Mouse (Mus musculus) lung, embryonic 15.5 days (tissue): ENCODE measurements around the gene Sik3. TPM values are rescaled to one million over a fixed set of nuclear protein-coding genes. Genes with fewer than 3 reads are reported as not detected.

Source experiments
- ATAC-seq: fragments of 200-750 bp; cut with Nextera tagmentation; 2 replicates; pipeline ENCODE4 v1.8.0; 2017; ENCODE audit warnings: moderate number of reproducible peaks, borderline replicate concordance; ENCODE audit not compliant: low FRiP score, low TSS enrichment; ENCODE audit errors: extremely low read depth
- H3K27ac ChIP-seq: fragments of 300-500 bp; sonication (generic); 2 replicates; pipeline ENCODE4 v1.5.1; 2015; ENCODE audit warnings: moderate library complexity, mild to moderate bottlenecking, inconsistent platforms
- H3K27me3 ChIP-seq: fragments of 300-500 bp; sonication (generic); 2 replicates; pipeline ENCODE4 v1.6.1; 2015; ENCODE audit warnings: inconsistent platforms
- H3K36me3 ChIP-seq: fragments of 300-500 bp; sonication (generic); 2 replicates; pipeline ENCODE4 v1.6.1; 2015; ENCODE audit warnings: inconsistent platforms
- H3K4me1 ChIP-seq: fragments of 300-500 bp; sonication (generic); 2 replicates; pipeline ENCODE4 v1.6.1; 2015; ENCODE audit warnings: inconsistent platforms
- H3K4me2 ChIP-seq: fragments of 300-500 bp; sonication (generic); 2 replicates; pipeline ENCODE4 v1.6.1; 2015; ENCODE audit warnings: inconsistent platforms, mild to moderate bottlenecking, moderate library complexity
- H3K4me3 ChIP-seq: fragments of 300-500 bp; sonication (generic); 2 replicates; pipeline ENCODE4 v1.5.1; 2015; ENCODE audit warnings: mild to moderate bottlenecking, inconsistent platforms
- H3K9ac ChIP-seq: fragments of 300-500 bp; sonication (generic); 2 replicates; pipeline ENCODE4 v1.6.1; 2015; ENCODE audit warnings: inconsistent platforms
- H3K9me3 ChIP-seq: fragments of 300-500 bp; sonication (generic); 2 replicates; pipeline ENCODE4 v1.6.1; 2016; ENCODE audit warnings: inconsistent platforms
- WGBS: fragments of 180-500 bp; shearing (Covaris S2); methylation state at CpG from one replicate; pipeline ENCODE4 v1.1.7; 2015; 5-methylcytosine and 5-hydroxymethylcytosine counted together
- polyA plus RNA-seq: library from polyadenylated mRNA; unstranded; fragments of >200 nt; fragmentation: Nextera tagmentation; extraction: Ambion mirVana; gene quantifications from 2 replicates; pipeline ENCODE4 v1.2.1, GENCODE M21; 2015

Sik3 gene
- polyA plus RNA-seq, 1 experiment from 2014 or later, result 12.8 TPM

DNA sequence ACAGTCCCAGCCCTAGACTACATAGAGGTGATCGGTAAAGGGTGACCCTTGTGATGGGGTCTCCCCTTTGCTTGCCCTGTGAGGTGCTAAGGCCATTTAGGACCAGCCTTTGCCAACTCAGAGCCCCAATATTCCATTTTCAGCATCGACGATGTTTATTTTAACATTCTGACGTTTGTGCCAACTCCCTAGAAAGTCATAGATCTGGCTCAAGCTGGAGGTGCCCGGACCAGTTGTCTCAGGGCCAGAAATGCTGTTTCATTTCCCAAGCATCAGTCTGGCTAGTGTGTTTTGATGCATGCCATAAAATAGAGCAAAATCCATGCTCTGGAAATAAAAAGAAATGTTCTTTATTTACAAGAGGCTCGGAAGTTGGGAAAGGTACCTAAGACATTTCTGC, 5.7 kb downstream of the Sik3 start:
- Histone ChIP-seq H3K9me3 (no peaks in the 10 kb centered on the region), H3K4me3 (no peak overlapping the region), H3K9ac (no peak overlapping the region), H3K36me3 (no peaks in the 10 kb centered on the region; the same call in 1 of the 2 replicates), H3K4me1 (peaks cover 57% of the 10 kb centered on the region), H3K4me2 (no peak overlapping the region), H3K27me3 (no peaks in the 10 kb centered on the region), H3K27ac (no peak overlapping the region)
- WGBS, result 55% methylated on average over 6 of the region's 6 CpGs
- no peak for ATAC-seq

DNA sequence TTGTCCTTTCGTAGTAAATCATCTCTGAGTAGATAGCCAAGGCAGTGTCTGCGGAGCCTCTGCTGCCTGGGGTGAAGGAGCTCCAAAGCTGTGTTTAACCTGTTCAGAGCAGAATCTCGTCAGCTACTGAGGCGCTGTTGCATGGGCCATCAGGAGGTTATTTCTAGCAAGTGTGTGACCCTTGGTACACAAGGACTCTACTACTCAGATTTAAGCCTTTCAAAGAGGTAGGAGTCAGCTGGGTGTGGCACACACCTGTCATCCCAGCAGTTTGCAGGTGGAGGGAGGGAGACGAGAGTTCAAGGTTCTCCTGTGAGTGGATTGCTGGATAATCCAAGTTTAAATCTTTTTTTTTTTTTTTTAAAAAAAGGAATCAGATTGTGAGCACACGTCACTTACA, 7.4 kb downstream of the Sik3 start:
- WGBS, result 74% methylated on average over 6 of the region's 6 CpGs
- Histone ChIP-seq H3K9ac (no peak overlapping the region), H3K4me3 (no peak overlapping the region), H3K4me2 (no peak overlapping the region), H3K27me3 (no peaks in the 10 kb centered on the region), H3K4me1 (peaks cover 40% of the 10 kb centered on the region), H3K27ac (no peak overlapping the region), H3K36me3 (no peaks in the 10 kb centered on the region; the same call in 1 of the 2 replicates), H3K9me3 (no peaks in the 10 kb centered on the region)
- ATAC-seq, result no peak

DNA sequence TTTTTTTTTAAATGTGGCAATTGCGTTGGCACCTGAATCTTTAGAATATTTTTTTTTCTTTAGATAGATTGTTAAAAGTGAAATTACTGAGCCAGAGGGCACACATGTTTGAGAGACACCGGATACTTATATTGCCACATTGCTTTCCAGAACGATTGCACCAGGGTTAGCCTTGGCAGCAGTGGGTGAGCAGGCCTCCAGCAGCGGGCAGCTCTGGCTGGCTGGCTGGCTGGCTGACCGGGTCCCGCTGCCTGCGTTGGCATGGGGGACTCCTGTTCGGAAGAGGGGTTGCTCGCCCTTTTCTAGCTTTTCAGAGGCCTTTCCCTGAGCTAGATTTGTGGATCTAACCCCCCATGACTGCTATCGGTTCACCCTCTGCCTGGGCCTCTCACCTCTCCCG, 11.0 kb downstream of the Sik3 start:
- Histone ChIP-seq H3K9me3 (no peaks in the 10 kb centered on the region), H3K27me3 (no peaks in the 10 kb centered on the region), H3K27ac (no peak overlapping the region), H3K4me1 (peaks cover 10% of the 10 kb centered on the region; the same call in 1 of the 2 replicates), H3K36me3 (no peaks in the 10 kb centered on the region; the same call in 1 of the 2 replicates), H3K9ac (no peak overlapping the region), H3K4me3 (no peak overlapping the region), H3K4me2 (no peak overlapping the region)
- WGBS, result 94% methylated on average over 11 of the region's 11 CpGs
- no peak for ATAC-seq

DNA sequence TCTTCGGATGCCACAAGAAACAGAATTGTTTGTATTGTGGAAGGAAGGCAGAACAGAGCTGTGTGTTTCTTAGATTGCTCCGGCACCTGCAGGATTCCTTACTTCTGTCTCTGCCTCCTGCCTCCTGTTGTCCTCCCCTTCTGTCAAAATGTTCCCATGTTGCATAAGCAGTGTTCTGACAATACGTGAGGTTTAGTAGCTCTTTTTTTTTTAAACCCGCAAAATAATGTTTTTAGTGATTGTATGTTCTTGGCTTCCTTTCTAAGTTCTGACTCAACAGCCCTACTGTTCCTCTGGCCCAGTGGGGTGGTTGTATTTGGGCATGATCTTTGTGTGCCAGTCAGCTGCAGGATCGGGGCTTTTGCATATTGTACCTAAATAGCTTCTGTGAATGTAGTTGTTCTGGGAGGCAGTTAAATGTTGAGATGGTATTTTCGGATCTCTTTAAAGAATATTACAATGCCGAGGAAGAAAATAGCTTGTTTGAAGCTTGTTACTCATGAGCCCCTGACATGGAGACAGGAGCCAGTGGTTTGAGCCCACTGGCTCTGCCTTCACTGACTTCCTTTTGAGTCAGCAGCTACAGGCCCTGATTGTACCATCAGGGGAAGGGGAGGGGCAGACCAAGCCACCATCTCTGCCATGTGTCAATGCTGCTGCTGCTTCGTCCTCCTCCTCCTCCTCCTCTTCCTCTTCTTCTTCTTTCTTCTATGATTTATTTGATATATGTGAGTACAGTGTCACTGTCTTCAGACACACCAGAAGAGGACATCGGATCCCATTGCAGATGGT, 13.6 kb downstream of the Sik3 start:
- H3K9ac ChIP-seq, result no peak overlapping the region
- ATAC-seq, result no peak
- H3K9me3 ChIP-seq, result no peaks in the 10 kb centered on the region
- no peaks in the 10 kb centered on the region for H3K36me3 ChIP-seq
- whole genome bisulfite sequencing, result 84% methylated on average over 9 of the region's 9 CpGs
- H3K4me3 ChIP-seq, result no peak overlapping the region
- no peak overlapping the region for H3K27ac ChIP-seq
- peaks cover 25% of the 10 kb centered on the region for H3K4me1 ChIP-seq
- no peaks in the 10 kb centered on the region for H3K27me3 ChIP-seq
- H3K4me2 ChIP-seq, result no peak overlapping the region

DNA sequence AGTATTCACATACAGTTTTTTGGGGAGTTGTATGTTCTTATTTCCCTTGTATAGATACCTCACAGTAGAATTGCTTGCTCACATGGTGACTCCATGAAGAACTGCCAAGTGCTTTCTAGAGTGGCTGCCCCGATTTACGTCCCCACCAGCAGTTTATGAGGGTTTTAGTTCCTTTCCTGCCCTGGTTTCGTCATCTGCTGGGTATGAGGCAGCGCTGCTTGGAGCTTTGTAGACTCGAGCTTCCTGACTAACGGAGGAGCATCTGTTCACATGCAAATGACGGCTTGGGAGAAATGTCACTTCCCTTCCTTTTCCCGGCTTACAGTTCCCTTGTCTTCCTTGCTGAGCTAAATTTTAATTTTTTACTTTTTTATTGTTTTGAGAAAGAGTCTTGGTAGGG, 15.4 kb downstream of the Sik3 start:
- Histone ChIP-seq H3K27me3 (no peaks in the 10 kb centered on the region), H3K9ac (no peak overlapping the region), H3K4me3 (no peak overlapping the region), H3K4me2 (no peak overlapping the region), H3K9me3 (no peaks in the 10 kb centered on the region), H3K36me3 (no peaks in the 10 kb centered on the region), H3K4me1 (peaks cover 42% of the 10 kb centered on the region), H3K27ac (no peak overlapping the region)
- 56% methylated on average over 8 of the region's 8 CpGs for WGBS
- ATAC-seq, result no peak

DNA sequence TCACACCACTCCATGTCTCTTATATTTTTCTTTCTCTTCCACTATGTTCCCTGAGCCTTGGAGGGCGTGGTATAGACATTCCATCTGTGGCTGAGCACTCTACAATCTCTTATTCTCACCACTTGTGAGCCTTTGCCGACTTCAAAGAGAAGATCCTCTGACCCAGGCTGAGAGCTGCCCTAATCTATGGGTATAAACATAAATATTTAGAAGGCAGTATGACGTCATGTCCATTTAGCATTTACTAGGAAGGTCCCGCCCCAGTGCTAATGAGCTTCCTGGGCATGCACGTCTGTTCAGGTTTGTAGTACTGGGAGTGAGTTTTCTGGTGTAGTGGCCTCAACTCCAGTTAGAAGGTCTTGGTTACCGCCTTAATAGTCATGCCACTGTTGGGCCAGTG, 16.9 kb downstream of the Sik3 start:
- no peaks in the 10 kb centered on the region for H3K27me3 ChIP-seq
- WGBS, result 39% methylated on average over 6 of the region's 6 CpGs
- no peak overlapping the region for H3K9ac ChIP-seq
- H3K36me3 ChIP-seq, result no peaks in the 10 kb centered on the region
- H3K27ac ChIP-seq, result no peak overlapping the region
- H3K9me3 ChIP-seq, result no peaks in the 10 kb centered on the region
- peak; percentile 39; the same call in 1 of the 2 replicates for ATAC-seq
- H3K4me1 ChIP-seq, result peaks cover 45% of the 10 kb centered on the region
- no peak overlapping the region for H3K4me3 ChIP-seq
- H3K4me2 ChIP-seq, result no peak overlapping the region

DNA sequence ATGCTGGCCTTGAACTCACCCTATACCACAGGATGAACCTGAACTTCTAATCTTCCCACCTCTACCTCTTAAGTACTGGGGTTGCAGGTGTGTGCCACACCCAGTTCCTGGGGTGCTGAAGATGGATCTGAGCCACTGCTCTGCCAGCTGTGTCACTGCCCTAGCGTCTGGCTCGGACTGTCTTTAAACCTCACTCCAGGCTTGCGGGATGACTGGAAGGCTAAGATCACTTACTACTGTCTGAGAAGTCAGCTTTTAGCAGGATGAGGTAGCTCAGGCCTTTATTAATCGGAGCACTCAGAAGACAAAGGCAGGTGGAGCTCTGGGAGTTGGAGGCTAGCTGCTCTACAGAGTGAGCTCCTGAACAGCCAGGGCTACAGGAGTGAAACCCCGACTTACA, 17.6 kb downstream of the Sik3 start:
- Histone ChIP-seq H3K9ac (no peak overlapping the region), H3K4me3 (no peak overlapping the region), H3K9me3 (no peaks in the 10 kb centered on the region), H3K27ac (no peak overlapping the region), H3K36me3 (no peaks in the 10 kb centered on the region), H3K4me2 (no peak overlapping the region), H3K4me1 (peaks cover 49% of the 10 kb centered on the region), H3K27me3 (no peaks in the 10 kb centered on the region)
- ATAC-seq, result no peak
- 71% methylated on average over 5 of the region's 5 CpGs for WGBS

DNA sequence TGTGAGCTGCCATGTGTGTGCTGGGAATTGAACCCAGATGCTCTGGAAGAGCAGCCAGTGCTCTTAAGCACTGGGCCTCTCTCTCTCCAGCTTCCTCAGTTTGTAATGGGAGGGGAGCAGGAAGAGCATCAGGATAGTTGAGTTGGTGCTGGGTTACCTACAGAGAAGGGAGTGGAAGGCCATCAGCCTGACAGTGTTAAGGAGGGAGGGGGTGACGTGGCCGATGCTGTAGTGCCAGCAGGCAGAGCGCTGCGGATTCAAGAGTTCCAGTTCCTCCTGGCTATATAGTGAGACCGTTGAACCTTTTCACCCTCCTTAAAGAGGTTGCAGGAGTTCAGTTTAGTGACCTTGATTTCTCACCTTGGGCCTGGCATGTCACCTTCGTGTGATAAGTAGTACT, 18.3 kb downstream of the Sik3 start:
- no peak overlapping the region for H3K9ac ChIP-seq
- WGBS, result 64% methylated on average over 6 of the region's 6 CpGs
- H3K4me1 ChIP-seq, result peaks cover 56% of the 10 kb centered on the region
- no peaks in the 10 kb centered on the region for H3K36me3 ChIP-seq
- no peak overlapping the region for H3K4me2 ChIP-seq
- no peaks in the 10 kb centered on the region for H3K9me3 ChIP-seq
- H3K27ac ChIP-seq, result no peak overlapping the region
- H3K27me3 ChIP-seq, result no peaks in the 10 kb centered on the region
- no peak overlapping the region for H3K4me3 ChIP-seq
- no peak for ATAC-seq

DNA sequence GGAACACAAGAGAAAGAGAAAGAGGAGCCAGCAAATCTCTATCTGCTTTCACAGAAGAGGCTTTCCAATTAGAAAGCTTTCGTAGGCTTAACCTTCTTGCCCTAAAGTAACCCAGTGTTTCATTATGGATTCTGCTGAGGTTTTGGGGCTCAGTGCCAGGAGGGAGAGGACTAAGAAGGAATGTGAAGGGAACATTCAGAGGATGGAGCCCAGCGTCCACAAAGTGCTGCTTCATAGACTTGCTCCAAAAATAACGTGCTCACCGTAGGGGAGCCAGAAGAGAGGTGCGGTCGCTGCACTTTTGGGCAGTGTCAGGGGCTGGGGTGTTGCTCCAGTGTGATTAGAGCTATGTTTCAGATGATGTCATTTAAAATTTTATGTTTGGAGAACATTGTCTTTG, 19.6 kb downstream of the Sik3 start:
- Histone ChIP-seq H3K9me3 (no peaks in the 10 kb centered on the region), H3K27me3 (no peaks in the 10 kb centered on the region), H3K9ac (no peak overlapping the region), H3K4me1 (peaks cover 54% of the 10 kb centered on the region), H3K27ac (0 out of 2 replicates have a peak overlapping the region, but pooled peaks have one; percentile 24), H3K4me2 (no peak overlapping the region), H3K4me3 (no peak overlapping the region), H3K36me3 (no peaks in the 10 kb centered on the region)
- WGBS, result 53% methylated on average over 6 of the region's 6 CpGs
- ATAC-seq, result no peak

DNA sequence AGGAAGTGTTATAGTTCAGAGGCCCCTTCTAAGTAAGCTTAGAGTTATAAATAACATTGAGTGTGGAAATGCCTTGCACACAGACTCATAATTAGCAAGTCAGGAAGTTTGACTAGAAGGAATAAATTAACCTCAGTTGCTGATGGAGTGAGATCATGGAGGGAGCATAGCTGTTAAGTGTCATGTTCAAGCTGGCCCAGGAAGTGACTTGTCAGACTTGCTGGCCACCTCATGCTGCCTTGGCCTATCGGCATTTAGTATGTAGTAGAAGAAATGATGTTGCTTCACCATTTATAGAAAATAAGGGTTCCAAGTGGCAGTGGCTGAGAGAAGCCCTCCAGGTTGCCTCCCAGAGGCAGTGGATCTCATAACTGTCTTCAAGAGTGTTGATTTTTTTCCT, 20.4 kb downstream of the Sik3 start:
- no peak overlapping the region for H3K4me3 ChIP-seq
- WGBS, result 45% methylated on average over 1 of the region's 1 CpGs
- H3K4me2 ChIP-seq, result no peak overlapping the region
- ATAC-seq, result no peak
- no peaks in the 10 kb centered on the region for H3K27me3 ChIP-seq
- peaks cover 50% of the 10 kb centered on the region for H3K4me1 ChIP-seq
- H3K9me3 ChIP-seq, result no peaks in the 10 kb centered on the region
- no peak overlapping the region for H3K9ac ChIP-seq
- H3K27ac ChIP-seq, result 0 out of 2 replicates have a peak overlapping the region, but pooled peaks have one; percentile 18
- no peaks in the 10 kb centered on the region for H3K36me3 ChIP-seq

DNA sequence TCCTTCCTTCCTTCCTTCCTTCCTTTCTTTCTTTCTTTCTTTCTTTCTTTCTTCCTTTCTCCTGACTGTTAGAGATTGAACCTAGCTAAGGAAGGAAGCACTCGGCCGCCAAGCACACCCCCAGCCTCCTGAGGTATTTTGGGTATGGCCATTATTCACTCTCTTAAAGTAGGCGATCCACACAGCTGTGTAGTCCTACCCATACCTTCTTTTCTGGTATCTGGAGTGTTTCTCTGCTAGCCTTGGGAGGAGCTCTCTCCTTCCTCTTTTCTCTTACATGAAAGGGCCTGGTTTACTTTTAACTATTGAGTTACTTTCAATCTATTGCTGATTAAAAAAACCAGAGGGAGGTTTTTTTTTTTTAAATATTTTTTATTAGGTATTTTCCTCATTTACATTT, 21.2 kb downstream of the Sik3 start:
- WGBS, result 63% methylated on average over 3 of the region's 3 CpGs
- Histone ChIP-seq H3K27me3 (no peaks in the 10 kb centered on the region), H3K4me2 (no peak overlapping the region), H3K4me1 (peaks cover 50% of the 10 kb centered on the region), H3K9ac (no peak overlapping the region), H3K9me3 (no peaks in the 10 kb centered on the region), H3K27ac (no peak overlapping the region), H3K4me3 (no peak overlapping the region), H3K36me3 (no peaks in the 10 kb centered on the region)
- no peak for ATAC-seq

DNA sequence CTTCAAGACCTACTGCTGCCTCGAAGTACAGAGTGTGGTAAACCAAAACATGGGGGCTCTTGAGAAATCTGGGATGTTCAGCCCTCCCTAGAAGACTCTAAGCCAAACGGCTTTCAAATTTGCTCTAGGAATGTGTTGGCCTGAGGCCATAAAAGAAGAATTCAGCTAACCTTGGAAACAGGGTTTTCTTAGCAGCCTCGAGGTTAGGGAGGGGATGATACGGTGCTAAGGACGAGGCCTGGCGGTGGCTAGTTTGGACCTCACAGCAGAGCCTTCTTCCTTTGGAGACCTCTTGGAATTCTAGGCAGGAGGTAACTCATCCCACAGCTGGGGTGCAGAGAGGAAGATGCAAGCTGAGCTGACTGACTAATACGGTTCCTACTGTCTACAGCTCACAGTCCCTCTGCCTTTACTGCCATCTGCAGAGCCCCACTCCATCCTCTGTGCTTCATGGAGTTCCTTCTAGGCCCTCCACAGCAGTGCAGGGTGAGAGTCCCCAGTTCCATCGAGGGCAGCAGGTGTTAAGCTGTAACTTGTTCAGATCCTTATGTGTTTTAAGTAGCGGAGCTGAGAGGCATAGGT, 22.8 kb downstream of the Sik3 start:
- no peak overlapping the region for H3K27ac ChIP-seq
- no peak overlapping the region for H3K4me2 ChIP-seq
- no peaks in the 10 kb centered on the region for H3K9me3 ChIP-seq
- H3K9ac ChIP-seq, result no peak overlapping the region
- 33% methylated on average over 9 of the region's 9 CpGs for WGBS
- no peak for ATAC-seq
- no peak overlapping the region for H3K4me3 ChIP-seq
- H3K4me1 ChIP-seq, result peaks cover 37% of the 10 kb centered on the region
- H3K36me3 ChIP-seq, result peaks cover 3% of the 10 kb centered on the region; the same call in 1 of the 2 replicates
- no peaks in the 10 kb centered on the region for H3K27me3 ChIP-seq
